Mouse (Mus musculus) G1E (cell line): ENCODE data around the gene Tpm1.

Experiments used
- CTCF ChIP-seq: IDR thresholded peaks from 2 replicates; pipeline ENCODE4 v1.5.1; 2012; ENCODE audit warnings: low read depth, low read length, inconsistent platforms, mixed read lengths
- GATA1 ChIP-seq: IDR thresholded peaks from 2 replicates; pipeline ENCODE4 v1.6.1; 2012; ENCODE audit warnings: borderline replicate concordance, low read length, inconsistent platforms, mixed read lengths
- POLR2AphosphoS5 ChIP-seq: IDR thresholded peaks from 2 replicates; pipeline ENCODE4 v1.6.1; 2012; ENCODE audit warnings: low read depth, low read length, inconsistent platforms; ENCODE audit not compliant: insufficient replicate concordance
- TAL1 ChIP-seq: conservative IDR thresholded peaks from 2 replicates; pipeline ENCODE4 v1.6.1; 2012; ENCODE audit warnings: low read depth, low read length, inconsistent platforms, mixed read lengths

GRCm38 (mm10) chr9:67048483-67049085 is 622 bp downstream of the Tpm1 start:
- TF ChIP-seq CTCF (no peak), GATA1 (no peak), POLR2AphosphoS5 (no peak), TAL1 (no peak)
